Mouse (Mus musculus) 3T3-L1 (cell line): ENCODE measurements around the gene Olfr1344.
"Not testable (repeated sequence)": the region's sequence is repeated elsewhere in the genome, so short reads cannot be mapped to it uniquely, and the experiment has no call there.

Experiments used
- DNase-seq: peaks from one replicate; pipeline ENCODE4 v3.0.0-alpha.2; 2015; ENCODE audit warnings: low read depth, low spot score

The Olfr1344 gene

GRCm38 (mm10) chr7:6438388-6438787 is at the start of gene Olfr1344:
TSS of gene Olfr1344 (plus strand) at chr7:6438688.
- no peak for DNase-seq

GRCm38 (mm10) chr7:6388971-6389370 is 49.5 kb upstream of the Olfr1344 start:
- no peak for DNase-seq

GRCm38 (mm10) chr7:6389449-6389848 is 49.0 kb upstream of the Olfr1344 start:
- no peak for DNase-seq

GRCm38 (mm10) chr7:6397996-6398975 is 40.2 kb upstream of the Olfr1344 start, which contains the start of gene Smim17:
TSS of gene Smim17 (plus strand) at chr7:6398715.
- peak; percentile 55 for DNase-seq

- peak; percentile 97 for DNase-seq
Measured at GRCm38 (mm10) chr7:6410043-6410442, 28.4 kb upstream of the Olfr1344 start, which contains the start of gene Gm20715. TSS of gene Gm20715 (plus strand) at chr7:6410277.

GRCm38 (mm10) chr7:6414626-6415441 is 23.7 kb upstream of the Olfr1344 start:
- DNase-seq, result no peak

- DNase-seq, result no peak
Measured at GRCm38 (mm10) chr7:6415442-6415787, 23.1 kb upstream of the Olfr1344 start.

- DNase-seq, result no peak
Measured at GRCm38 (mm10) chr7:6419894-6420293, 18.6 kb upstream of the Olfr1344 start.

- DNase-seq, result peak; percentile 3
Measured at GRCm38 (mm10) chr7:6429381-6429780, 9.1 kb upstream of the Olfr1344 start.

GRCm38 (mm10) chr7:6430342-6430741 is 8.1 kb upstream of the Olfr1344 start:
- peak; percentile 36 for DNase-seq

GRCm38 (mm10) chr7:6441173-6441572 is 2.7 kb downstream of the Olfr1344 start:
- no peak for DNase-seq

- DNase-seq, result no peak
Measured at GRCm38 (mm10) chr7:6447771-6448170, 9.3 kb downstream of the Olfr1344 start.

- no peak for DNase-seq
Measured at GRCm38 (mm10) chr7:6455868-6456267, 17.4 kb downstream of the Olfr1344 start, which contains the start of gene Olfr1336. TSS of gene Olfr1336 (plus strand) at chr7:6456168.

GRCm38 (mm10) chr7:6456399-6456798 is 17.9 kb downstream of the Olfr1344 start:
- peak; percentile 27 for DNase-seq

- no peak for DNase-seq
Measured at GRCm38 (mm10) chr7:6466951-6467350, 28.5 kb downstream of the Olfr1344 start, which contains the start of gene Olfr1346. TSS of gene Olfr1346 (plus strand) at chr7:6467101.

GRCm38 (mm10) chr7:6477633-6478032 is 39.1 kb downstream of the Olfr1344 start:
- not testable (repeated sequence) for DNase-seq

GRCm38 (mm10) chr7:6486841-6487240 is 48.4 kb downstream of the Olfr1344 start, which contains the start of gene Olfr5:
TSS of gene Olfr5 (minus strand) at chr7:6486941.
- no peak for DNase-seq
